ENCODE assay signal across 8 mouse cellular contexts in genomic region chr7:80402651-80403321, GRCm38 (mm10). TPM values are rescaled to one million over a fixed set of nuclear protein-coding genes. Genes with fewer than 3 reads are reported as not detected.
DNase-seq lines count a peak whose midpoint lies in the region; ATAC-seq and TF ChIP-seq lines count a peak whose summit lies in the region.

No protein-coding gene starts in this region.

- H3K27me3 ChIP-seq in C2C12 (ENCODE audit: control insufficient read depth, insufficient read depth, insufficient read length) = no peaks in the 10 kb centered on the region
- H3K27me3 ChIP-seq in embryonic facial prominence, embryonic 11.5 days (ENCODE audit: control insufficient read depth, insufficient read depth, low read length) = no peaks in the 10 kb centered on the region
- H3K27me3 ChIP-seq in heart, embryonic 11.5 days (ENCODE audit: control insufficient read depth, insufficient read depth, low read length) = no peaks in the 10 kb centered on the region
- H3K27me3 ChIP-seq in kidney, embryonic 14.5 days (ENCODE audit: control insufficient read depth, insufficient read depth, low read length) = no peaks in the 10 kb centered on the region

- H3K36me3 ChIP-seq in C2C12 (ENCODE audit: control insufficient read depth, insufficient read depth) = peaks cover 4% of the 10 kb centered on the region
- no peaks in the 10 kb centered on the region for H3K36me3 ChIP-seq in embryonic facial prominence, embryonic 11.5 days (replicated peaks; ENCODE audit: control insufficient read depth, insufficient read depth, low read depth, low read length)
- H3K36me3 ChIP-seq in heart, embryonic 11.5 days (ENCODE audit: control insufficient read depth, insufficient read depth, low read length) = 0 out of 2 replicates have a peak, but pooled peaks cover 1% of the 10 kb centered on the region
- peaks cover 4% of the 10 kb centered on the region; the same call in 1 of the 2 replicates for H3K36me3 ChIP-seq in kidney, embryonic 14.5 days (ENCODE audit: control insufficient read depth, insufficient read depth, low read length)

- WGBS in embryonic facial prominence, embryonic 11.5 days = under 1% methylated on average over 36 of the region's 92 CpGs
- WGBS in heart, embryonic 11.5 days (ENCODE audit: insufficient replicate concordance) = under 1% methylated on average over 59 of the region's 92 CpGs
- under 1% methylated on average over 54 of the region's 92 CpGs for WGBS in kidney, embryonic 14.5 days

- peak overlapping the region; percentile 93 for H3K9ac ChIP-seq in embryonic facial prominence, embryonic 11.5 days (replicated peaks; ENCODE audit: low read length)
- peak overlapping the region; percentile 99 for H3K9ac ChIP-seq in heart, embryonic 11.5 days (ENCODE audit: low read depth, low read length)
- H3K9ac ChIP-seq in kidney, embryonic 14.5 days (ENCODE audit: low read depth, low read length) = peak overlapping the region; percentile 94

- peaks cover 6% of the 10 kb centered on the region; the same call in 1 of the 2 replicates for H3K4me1 ChIP-seq in embryonic facial prominence, embryonic 11.5 days (ENCODE audit: control insufficient read depth, insufficient read depth, low read length)
- H3K4me1 ChIP-seq in heart, embryonic 11.5 days (ENCODE audit: control insufficient read depth, insufficient read depth, low read length) = peaks cover 35% of the 10 kb centered on the region
- H3K4me1 ChIP-seq in kidney, embryonic 14.5 days (ENCODE audit: control insufficient read depth, insufficient read depth, low read length) = peaks cover 16% of the 10 kb centered on the region; the same call in 1 of the 2 replicates

- no peaks in the 10 kb centered on the region for H3K9me3 ChIP-seq in embryonic facial prominence, embryonic 11.5 days (replicated peaks; ENCODE audit: control insufficient read depth, low read length)
- H3K9me3 ChIP-seq in heart, embryonic 11.5 days (replicated peaks; ENCODE audit: control insufficient read depth, low read length) = no peaks in the 10 kb centered on the region
- H3K9me3 ChIP-seq in kidney, embryonic 14.5 days (ENCODE audit: control insufficient read depth, low read length) = no peaks in the 10 kb centered on the region

- DNase-seq in adipocyte (ENCODE audit: low spot score) = peak; percentile 56
- peak; percentile 78 for DNase-seq in embryonic facial prominence, embryonic 11.5 days (ENCODE audit: low spot score)
- DNase-seq in lung, postnatal 14 days = peak; percentile 81
- peak; percentile 81 for DNase-seq in ovary, postnatal 36 days (ENCODE audit: low spot score)
- peak; percentile 70 for DNase-seq in yolk sac, embryonic 10.5 days (ENCODE audit: low spot score)

- peak overlapping the region; percentile 94 for H3K4me2 ChIP-seq in embryonic facial prominence, embryonic 11.5 days (ENCODE audit: low read depth, low read length)
- peak overlapping the region; percentile 92 for H3K4me2 ChIP-seq in heart, embryonic 11.5 days
- H3K4me2 ChIP-seq in kidney, embryonic 14.5 days (replicated peaks; ENCODE audit: low read depth, low read length) = peak overlapping the region; percentile 62

- peaks cover 30% of the 10 kb centered on the region for H3K79me3 ChIP-seq in C2C12 (ENCODE audit: low read depth)

- H3K79me2 ChIP-seq in C2C12 (ENCODE audit: control insufficient read depth, insufficient read depth) = peaks cover 51% of the 10 kb centered on the region

- peak overlapping the region; percentile 75 for H3K27ac ChIP-seq in embryonic facial prominence, embryonic 11.5 days (replicated peaks; ENCODE audit: low read depth, low read length)
- H3K27ac ChIP-seq in heart, embryonic 11.5 days (ENCODE audit: low read depth, low read length) = peak overlapping the region; percentile 94
- peak overlapping the region; percentile 63; the same call in 1 of the 2 replicates for H3K27ac ChIP-seq in kidney, embryonic 14.5 days (ENCODE audit: low read depth, low read length)

- no peak for TF ChIP-seq CTCF in C2C12 (IDR thresholded peaks at IDR 0.05; ENCODE audit: control insufficient read depth, insufficient read depth, insufficient read length)

- ATAC-seq in embryonic facial prominence, embryonic 11.5 days (replicated peaks; ENCODE audit: insufficient number of reproducible peaks, low FRiP score, low TSS enrichment, low read depth) = peak; percentile 31; the same call in 1 of the 2 replicates
- ATAC-seq in heart, embryonic 11.5 days (replicated peaks; ENCODE audit: insufficient number of reproducible peaks, low FRiP score, low TSS enrichment) = peak; percentile 64
- peak; percentile 77 for ATAC-seq in kidney, embryonic 14.5 days (ENCODE audit: low FRiP score, low TSS enrichment)

- peak overlapping the region; percentile 97 for H3ac ChIP-seq in C2C12 (ENCODE audit: control insufficient read depth, insufficient read length, low read depth)

- H3K4me3 ChIP-seq in C2C12 (ENCODE audit: insufficient read depth, poor library complexity, severe bottlenecking) = peak overlapping the region; percentile 65
- H3K4me3 ChIP-seq in embryonic facial prominence, embryonic 11.5 days (ENCODE audit: low read depth, low read length) = peak overlapping the region; percentile 94
- peak overlapping the region; percentile 97 for H3K4me3 ChIP-seq in heart, embryonic 11.5 days (ENCODE audit: low read depth, low read length)
- peak overlapping the region; percentile 92 for H3K4me3 ChIP-seq in kidney, embryonic 14.5 days (ENCODE audit: low read length)

TF ChIP-seq in C2C12, 6 proteins besides CTCF, POLR2A, EP300 and RAD21:
- TF ChIP-seq CEBPB (IDR thresholded peaks at IDR 0.05; ENCODE audit: low read depth) (no peak), MYOG (IDR thresholded peaks at IDR 0.05; ENCODE audit: control insufficient read depth, extremely low read depth, insufficient read length) (no peak)
TF ChIP-seq in C2C12: peak in this region for 0.

RNA-seq across cellular contexts. Expression of gene Furin, which starts 2.5 kb away (rescaled TPM):
- 63.6 TPM for polyA plus RNA-seq in C2C12 (2012; fragmentation: generic; extraction: Trizol)
- polyA plus RNA-seq in embryonic facial prominence, embryonic 11.5 days (2014; fragmentation: Nextera tagmentation; extraction: Ambion mirVana) = 5.2 and 6.0 TPM in 2 replicates
- polyA plus RNA-seq in heart, embryonic 11.5 days (2014; fragmentation: Nextera tagmentation; extraction: Ambion mirVana) = 16.0 and 23.5 TPM in 2 replicates
- polyA plus RNA-seq in kidney, embryonic 14.5 days (2014; fragmentation: Nextera tagmentation; extraction: Ambion mirVana) = 11.3 and 13.6 TPM in 2 replicates

RNA-seq across cellular contexts. Expression of gene Fes, which starts 15.0 kb away (rescaled TPM):
- polyA plus RNA-seq in C2C12 (2012; fragmentation: generic; extraction: Trizol) = 0.82 TPM
- 6.6 and 8.3 TPM in 2 replicates for polyA plus RNA-seq in embryonic facial prominence, embryonic 11.5 days (2014; fragmentation: Nextera tagmentation; extraction: Ambion mirVana)
- polyA plus RNA-seq in heart, embryonic 11.5 days (2014; fragmentation: Nextera tagmentation; extraction: Ambion mirVana) = 4.7 and 7.1 TPM in 2 replicates
- polyA plus RNA-seq in kidney, embryonic 14.5 days (2014; fragmentation: Nextera tagmentation; extraction: Ambion mirVana) = 10.7 and 11.4 TPM in 2 replicates

RNA-seq across cellular contexts. Expression of gene Man2a2, which starts 31.6 kb away (rescaled TPM):
- 21.5 TPM for polyA plus RNA-seq in C2C12 (2012; fragmentation: generic; extraction: Trizol)
- polyA plus RNA-seq in embryonic facial prominence, embryonic 11.5 days (2014; fragmentation: Nextera tagmentation; extraction: Ambion mirVana) = 6.6 and 9.3 TPM in 2 replicates
- 12.3 and 12.7 TPM in 2 replicates for polyA plus RNA-seq in heart, embryonic 11.5 days (2014; fragmentation: Nextera tagmentation; extraction: Ambion mirVana)
- 11.9 and 17.2 TPM in 2 replicates for polyA plus RNA-seq in kidney, embryonic 14.5 days (2014; fragmentation: Nextera tagmentation; extraction: Ambion mirVana)

RNA-seq across cellular contexts. Expression of gene Hddc3, which starts 59.9 kb away (rescaled TPM):
- polyA plus RNA-seq in C2C12 (2012; fragmentation: generic; extraction: Trizol) = 55.9 TPM
- 25.7 and 28.4 TPM in 2 replicates for polyA plus RNA-seq in embryonic facial prominence, embryonic 11.5 days (2014; fragmentation: Nextera tagmentation; extraction: Ambion mirVana)
- 13.3 and 15.7 TPM in 2 replicates for polyA plus RNA-seq in heart, embryonic 11.5 days (2014; fragmentation: Nextera tagmentation; extraction: Ambion mirVana)
- polyA plus RNA-seq in kidney, embryonic 14.5 days (2014; fragmentation: Nextera tagmentation; extraction: Ambion mirVana) = 19.9 and 22.4 TPM in 2 replicates

Comparison
In these comparisons a context has a peak if more than half of its experiments do, and no peak if none do; other contexts are left out.
1. Peak in every context shown above with its lines: DNase-seq, ATAC-seq, H3K4me3 ChIP-seq and H3K27ac ChIP-seq.